Mouse (Mus musculus): ENCODE measurements at regions not wholly inside any gene's neighbourhood (a gene's known extent, or its start where the extent isn't known, plus 50 kb on each side); places are given as distances from the start of the nearest gene placed in this dataset.

GRCm38 (mm10) chr6:81808712-81809111 lies 114.8 kb upstream of the Gcfc2 start:
- ATAC-seq (ENCODE audit: insufficient read depth, low read depth): no peak
- no peak for DNase-seq (ENCODE audit: low spot score)
- H3K9ac ChIP-seq (replicated peaks; ENCODE audit: low read depth, low read length): no peak overlapping the region
- no peaks in the 10 kb centered on the region for H3K36me3 ChIP-seq (replicated peaks; ENCODE audit: control insufficient read depth, insufficient read depth, low read length)
- WGBS: 75% methylated on average over 13 of the region's 13 CpGs
- H3K9me3 ChIP-seq (replicated peaks; ENCODE audit: control insufficient read depth, low read length): no peaks in the 10 kb centered on the region
- no peaks in the 10 kb centered on the region for H3K27me3 ChIP-seq (ENCODE audit: control insufficient read depth, insufficient read depth, low read length)
- H3K4me3 ChIP-seq (ENCODE audit: low read depth, low read length): no peak overlapping the region
- no peak overlapping the region for H3K27ac ChIP-seq (ENCODE audit: low read depth)
- no peak overlapping the region for H3K4me2 ChIP-seq (ENCODE audit: low read depth, low read length)
- TF ChIP-seq CTCF (IDR thresholded peaks at IDR 0.05; ENCODE audit: low read depth) (no peak), EP300 (IDR thresholded peaks at IDR 0.05; ENCODE audit: low read depth) (no peak)
- H3K4me1 ChIP-seq (ENCODE audit: control insufficient read depth, insufficient read depth): no peaks in the 10 kb centered on the region

- H3K4me2 ChIP-seq (ENCODE audit: low read depth, low read length): no peak overlapping the region
- no peak overlapping the region for H3K4me3 ChIP-seq (ENCODE audit: low read depth, low read length)
- no peak overlapping the region for H3K9ac ChIP-seq (replicated peaks; ENCODE audit: low read depth, low read length)
- no peaks in the 10 kb centered on the region for H3K9me3 ChIP-seq (replicated peaks; ENCODE audit: control insufficient read depth, low read length)
- no peak for TF ChIP-seq EP300 (IDR thresholded peaks at IDR 0.05; ENCODE audit: low read depth)
- TF ChIP-seq CTCF (IDR thresholded peaks at IDR 0.05; ENCODE audit: low read depth): no peak
- H3K4me1 ChIP-seq (ENCODE audit: control insufficient read depth, insufficient read depth): no peaks in the 10 kb centered on the region
- DNase-seq (ENCODE audit: low spot score) (peak; percentile 23), ATAC-seq (ENCODE audit: insufficient read depth, low read depth) (peak; percentile 36; the same call in 1 of the 2 replicates)
- H3K27me3 ChIP-seq (ENCODE audit: control insufficient read depth, insufficient read depth, low read length): no peaks in the 10 kb centered on the region
- H3K27ac ChIP-seq (ENCODE audit: low read depth): no peak overlapping the region
- H3K36me3 ChIP-seq (replicated peaks; ENCODE audit: control insufficient read depth, insufficient read depth, low read length): no peaks in the 10 kb centered on the region
- 48% methylated on average over 8 of the region's 8 CpGs for WGBS
These were observed 108.1 kb upstream of the Gcfc2 start for GRCm38 (mm10) chr6:81815248-81815961.

- Histone ChIP-seq H3K9ac (replicated peaks; ENCODE audit: low read depth, low read length) (no peak overlapping the region), H3K4me3 (ENCODE audit: low read depth, low read length) (no peak overlapping the region), H3K36me3 (replicated peaks; ENCODE audit: control insufficient read depth, insufficient read depth, low read length) (no peaks in the 10 kb centered on the region), H3K4me1 (ENCODE audit: control insufficient read depth, insufficient read depth) (no peaks in the 10 kb centered on the region), H3K27ac (ENCODE audit: low read depth) (no peak overlapping the region), H3K27me3 (ENCODE audit: control insufficient read depth, insufficient read depth, low read length) (no peaks in the 10 kb centered on the region), H3K4me2 (ENCODE audit: low read depth, low read length) (no peak overlapping the region), H3K9me3 (replicated peaks; ENCODE audit: control insufficient read depth, low read length) (no peaks in the 10 kb centered on the region)
- no peak for TF ChIP-seq CTCF (IDR thresholded peaks at IDR 0.05; ENCODE audit: low read depth)
- no peak for TF ChIP-seq EP300 (IDR thresholded peaks at IDR 0.05; ENCODE audit: low read depth)
- WGBS: 63% methylated on average over 7 of the region's 7 CpGs
- ATAC-seq (ENCODE audit: insufficient read depth, low read depth): no peak
- DNase-seq (ENCODE audit: low spot score): no peak
These were observed 107.5 kb upstream of the Gcfc2 start for GRCm38 (mm10) chr6:81815962-81816338.

GRCm38 (mm10) chr6:81817050-81817827 lies 106.2 kb upstream of the Gcfc2 start:
- Histone ChIP-seq H3K27me3 (ENCODE audit: control insufficient read depth, insufficient read depth, low read length) (no peaks in the 10 kb centered on the region), H3K9me3 (replicated peaks; ENCODE audit: control insufficient read depth, low read length) (no peaks in the 10 kb centered on the region), H3K9ac (replicated peaks; ENCODE audit: low read depth, low read length) (no peak overlapping the region), H3K4me3 (ENCODE audit: low read depth, low read length) (no peak overlapping the region), H3K27ac (ENCODE audit: low read depth) (no peak overlapping the region), H3K4me1 (ENCODE audit: control insufficient read depth, insufficient read depth) (no peaks in the 10 kb centered on the region), H3K4me2 (ENCODE audit: low read depth, low read length) (no peak overlapping the region), H3K36me3 (replicated peaks; ENCODE audit: control insufficient read depth, insufficient read depth, low read length) (no peaks in the 10 kb centered on the region)
- 64% methylated on average over 9 of the region's 9 CpGs for WGBS
- TF ChIP-seq CTCF (IDR thresholded peaks at IDR 0.05; ENCODE audit: low read depth): peak; percentile 66
- no peak for TF ChIP-seq EP300 (IDR thresholded peaks at IDR 0.05; ENCODE audit: low read depth)
- peak; percentile 24 for DNase-seq (ENCODE audit: low spot score)
- no peak for ATAC-seq (ENCODE audit: insufficient read depth, low read depth)

GRCm38 (mm10) chr6:81818573-81818972 lies 104.9 kb upstream of the Gcfc2 start:
- Histone ChIP-seq H3K36me3 (replicated peaks; ENCODE audit: control insufficient read depth, insufficient read depth, low read length) (no peaks in the 10 kb centered on the region), H3K27me3 (ENCODE audit: control insufficient read depth, insufficient read depth, low read length) (no peaks in the 10 kb centered on the region), H3K4me2 (ENCODE audit: low read depth, low read length) (no peak overlapping the region), H3K9ac (replicated peaks; ENCODE audit: low read depth, low read length) (no peak overlapping the region), H3K9me3 (replicated peaks; ENCODE audit: control insufficient read depth, low read length) (no peaks in the 10 kb centered on the region), H3K4me3 (ENCODE audit: low read depth, low read length) (no peak overlapping the region), H3K27ac (ENCODE audit: low read depth) (no peak overlapping the region), H3K4me1 (ENCODE audit: control insufficient read depth, insufficient read depth) (no peaks in the 10 kb centered on the region)
- no peak for ATAC-seq (ENCODE audit: insufficient read depth, low read depth)
- 95% methylated on average over 10 of the region's 10 CpGs for WGBS
- TF ChIP-seq CTCF (IDR thresholded peaks at IDR 0.05; ENCODE audit: low read depth) (no peak), EP300 (IDR thresholded peaks at IDR 0.05; ENCODE audit: low read depth) (no peak)
- no peak for DNase-seq (ENCODE audit: low spot score)

Measured in heart, postnatal 0 days (tissue).